Mouse (Mus musculus): Measurements from ENCODE around the gene Tbc1d8. TPM values are rescaled to one million over a fixed set of nuclear protein-coding genes. Genes with fewer than 3 reads are reported as not detected.

The Tbc1d8 gene
- total RNA-seq, 2 experiments from 2014 or later = 6.6 to 7.4 TPM

DNA sequence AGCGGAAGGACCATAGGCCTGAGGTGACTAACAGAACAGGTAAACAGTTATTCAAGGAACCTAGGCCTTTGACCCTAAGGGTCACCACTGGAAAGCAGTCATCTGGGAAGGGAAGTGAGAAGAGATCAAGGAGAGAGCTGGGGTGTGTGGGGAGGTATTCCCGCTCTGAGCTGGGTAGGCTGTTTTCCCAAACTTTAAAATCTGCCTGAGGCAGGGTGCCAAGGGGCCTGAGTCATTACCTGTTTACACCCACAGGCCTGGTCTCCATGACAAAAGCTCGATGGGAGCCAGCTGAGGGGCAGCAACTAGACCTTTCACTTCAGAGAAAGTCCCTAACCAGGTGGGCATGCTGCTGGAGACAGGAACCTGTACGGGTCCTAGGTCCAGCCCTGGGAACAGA lies 79.3 kb downstream of the Tbc1d8 start:
- intact Hi-C loops (cut with DNase I) = no loop called here
- DNase-seq = peak; percentile 37 to 38

DNA sequence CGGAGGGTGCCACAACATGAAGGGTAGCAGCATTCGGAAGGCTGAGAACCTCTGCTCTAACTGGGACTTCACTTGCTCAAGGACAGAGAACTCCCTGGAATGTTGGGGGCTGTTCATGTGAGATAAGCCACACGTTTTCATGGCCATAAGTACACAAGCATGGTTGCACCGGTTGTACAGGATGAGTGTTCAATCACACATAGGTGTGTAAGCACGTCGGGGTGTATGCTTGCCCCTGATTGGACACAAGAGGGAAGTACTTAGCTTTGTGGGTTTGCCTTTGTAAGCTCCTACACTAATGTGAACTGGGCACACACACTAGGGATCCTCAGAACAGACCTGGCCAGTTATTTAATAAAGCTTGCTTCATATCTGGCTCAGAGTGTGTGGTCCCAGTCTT lies 80.3 kb downstream of the Tbc1d8 start:
- DNase-seq = no peak
- intact Hi-C loops (cut with DNase I) = no loop called here

- intact Hi-C loops (cut with DNase I) = no loop called here
- DNase-seq = peak; percentile 32 to 37
Observed at GRCm38 (mm10) chr1:39396347-39396746, 82.2 kb downstream of the Tbc1d8 start.

GRCm38 (mm10) chr1:39394650-39395049 lies 83.9 kb downstream of the Tbc1d8 start:
- intact Hi-C loops (cut with DNase I) = no loop called here
- DNase-seq = no peak

GRCm38 (mm10) chr1:39394096-39394495 lies 84.5 kb downstream of the Tbc1d8 start:
- peak; percentile 66 to 71 for DNase-seq
- intact Hi-C loops (cut with DNase I) = no loop called here

DNA sequence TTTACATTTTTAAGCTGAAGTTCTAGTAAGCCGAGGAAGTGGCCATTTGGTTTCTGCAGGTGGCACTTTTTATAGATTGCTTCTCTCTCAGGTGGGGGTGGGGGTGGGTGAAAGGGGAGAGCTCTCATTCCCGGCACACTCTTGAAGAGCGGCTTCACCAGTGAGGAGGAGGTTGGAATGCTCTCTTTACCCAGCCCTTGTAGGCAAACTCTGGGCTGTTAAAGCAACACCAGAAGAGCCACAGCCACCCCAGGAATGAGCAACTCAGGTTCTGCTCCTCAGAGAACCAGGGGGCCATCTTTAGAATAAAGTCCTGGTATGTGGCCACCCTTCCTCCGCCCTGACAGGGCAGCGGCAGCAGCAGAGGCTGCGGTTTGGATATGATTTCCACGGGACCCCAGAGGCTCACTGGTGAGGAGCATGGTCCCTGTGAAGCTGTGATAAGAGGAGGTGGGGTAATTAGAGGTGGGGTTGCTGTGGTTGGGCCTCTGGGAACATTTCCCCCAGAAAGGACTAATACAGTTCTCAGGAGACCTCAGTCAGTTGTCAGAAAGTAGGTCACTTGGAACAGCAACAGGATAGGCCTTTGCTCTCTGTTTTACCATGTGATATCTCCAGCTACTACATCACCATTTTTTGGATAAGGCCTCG lies 85.2 kb downstream of the Tbc1d8 start:
- no peak for DNase-seq
- intact Hi-C loops (cut with DNase I) = loop anchor here (2.0 kb wide), 2 partner anchors 111 to 129 kb away; no protein-coding TSS in a partner anchor

DNA sequence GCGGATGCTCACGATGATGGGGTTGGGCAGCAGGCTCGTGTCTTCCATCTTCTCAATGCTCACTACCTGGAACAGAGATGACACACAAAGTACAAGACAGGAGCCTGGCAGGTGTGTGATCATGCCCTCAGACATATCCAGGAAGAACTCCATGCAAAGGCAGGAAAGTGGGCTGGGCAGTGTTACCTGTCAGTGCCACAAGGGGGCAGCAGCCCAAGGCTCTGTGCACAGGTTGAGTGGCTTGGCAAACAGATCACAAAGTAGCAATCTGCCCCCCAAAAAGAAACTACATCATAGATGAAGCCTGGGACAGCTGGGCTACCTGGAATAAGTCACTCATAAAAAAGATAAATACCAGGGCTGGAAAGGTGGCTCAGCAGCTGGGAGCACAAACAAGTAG lies 86.4 kb downstream of the Tbc1d8 start:
- peak; percentile 81 to 87 for DNase-seq
- intact Hi-C loops (cut with DNase I) = loop anchor here (2.0 kb wide), 2 partner anchors 113 to 131 kb away; no protein-coding TSS in a partner anchor

GRCm38 (mm10) chr1:39391652-39392051 lies 86.9 kb downstream of the Tbc1d8 start:
- no peak for DNase-seq
- intact Hi-C loops (cut with DNase I) = loop anchor here (2.0 kb wide), 2 partner anchors 113 to 131 kb away; no protein-coding TSS in a partner anchor

DNA sequence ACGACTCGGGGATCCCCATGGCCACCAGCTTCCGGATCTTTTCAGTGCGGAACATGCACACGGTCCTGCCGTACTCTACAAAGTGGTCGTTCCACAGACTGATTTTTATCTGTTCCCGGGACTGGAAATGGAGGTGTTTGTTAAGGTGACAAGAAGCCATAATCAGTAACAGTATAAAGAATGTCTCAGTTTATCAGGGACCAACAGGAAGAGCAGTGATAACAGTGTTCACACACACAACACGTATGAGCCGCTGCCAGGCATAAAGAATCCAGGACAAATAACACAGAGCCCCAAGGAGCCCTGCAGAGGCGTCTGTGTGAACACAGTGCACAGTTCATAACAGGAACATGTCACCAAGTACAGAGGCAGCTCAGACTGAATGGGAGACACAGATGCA lies 89.2 kb downstream of the Tbc1d8 start:
- intact Hi-C loops (cut with DNase I) = no loop called here
- DNase-seq = no peak

DNA sequence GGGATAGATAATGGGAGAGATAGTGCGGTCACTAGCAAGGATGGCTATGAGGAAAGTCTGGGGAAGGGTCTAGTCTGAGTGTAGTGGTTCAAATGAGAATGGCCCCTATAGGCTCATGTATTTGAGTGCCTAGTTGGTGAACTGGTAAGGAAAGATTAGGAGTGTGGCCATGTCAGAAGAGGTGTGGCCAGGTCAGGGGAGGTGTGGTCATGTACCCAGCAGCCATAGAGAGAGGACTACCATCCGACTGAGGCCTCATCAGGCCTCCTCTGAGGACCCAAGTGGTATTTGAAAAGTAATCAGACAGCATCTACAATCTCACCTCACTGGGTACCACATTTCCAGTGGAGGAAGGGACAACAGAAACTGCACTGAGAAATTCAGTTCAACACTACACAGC lies 90.4 kb downstream of the Tbc1d8 start:
- intact Hi-C loops (cut with DNase I) = no loop called here

DNA sequence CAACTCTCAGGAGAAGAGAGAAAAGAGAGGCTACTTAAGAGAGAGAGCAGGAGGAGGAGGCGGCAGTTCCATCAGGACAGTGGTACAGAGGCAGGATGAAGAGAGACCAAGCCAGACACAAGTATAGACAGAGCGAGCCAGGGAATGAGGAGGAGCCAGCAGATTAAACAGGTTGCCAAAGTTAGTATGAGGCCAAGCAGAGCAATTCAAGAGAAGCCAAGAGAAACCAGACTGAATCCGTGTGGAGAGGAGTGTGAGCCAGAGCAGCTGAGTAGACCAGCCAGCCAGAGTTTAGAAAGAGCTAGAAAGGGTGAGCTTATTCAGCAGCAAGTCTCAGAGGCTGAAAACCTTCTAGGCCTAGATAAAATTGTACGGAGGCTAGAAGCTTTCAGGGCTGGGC lies 91.1 kb downstream of the Tbc1d8 start:
- intact Hi-C loops (cut with DNase I) = no loop called here
- DNase-seq = peak; percentile 70 to 72

More for the DNA sequence above, 90.4 kb downstream of the Tbc1d8 start:
- no peak for DNase-seq

- intact Hi-C loops (cut with DNase I) = no loop called here
Observed at GRCm38 (mm10) chr1:39386456-39386855, 92.1 kb downstream of the Tbc1d8 start.

DNA sequence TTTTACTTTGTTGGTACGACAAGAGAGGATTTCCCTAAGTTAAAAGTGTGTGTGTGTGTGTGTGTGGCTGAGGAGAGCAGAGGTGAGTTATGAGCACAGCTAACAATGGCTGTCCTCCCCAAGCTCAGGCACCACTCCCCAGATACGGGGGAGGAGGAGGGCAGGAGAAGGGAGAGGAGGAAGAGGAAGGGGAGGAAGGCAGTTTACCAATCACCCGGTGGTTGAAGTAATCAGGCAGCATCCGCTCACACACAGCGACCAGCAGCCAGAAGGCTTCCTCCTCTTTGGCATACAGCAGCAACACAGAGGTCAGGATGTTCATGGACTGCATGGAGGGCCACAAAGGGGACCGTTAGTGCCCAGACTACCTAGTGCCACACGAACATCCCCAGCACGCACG lies 93.6 kb downstream of the Tbc1d8 start:
- intact Hi-C loops (cut with DNase I) = no loop called here
- DNase-seq = no peak

More at GRCm38 (mm10) chr1:39386456-39386855, 92.1 kb downstream of the Tbc1d8 start:
- no peak for DNase-seq

DNA sequence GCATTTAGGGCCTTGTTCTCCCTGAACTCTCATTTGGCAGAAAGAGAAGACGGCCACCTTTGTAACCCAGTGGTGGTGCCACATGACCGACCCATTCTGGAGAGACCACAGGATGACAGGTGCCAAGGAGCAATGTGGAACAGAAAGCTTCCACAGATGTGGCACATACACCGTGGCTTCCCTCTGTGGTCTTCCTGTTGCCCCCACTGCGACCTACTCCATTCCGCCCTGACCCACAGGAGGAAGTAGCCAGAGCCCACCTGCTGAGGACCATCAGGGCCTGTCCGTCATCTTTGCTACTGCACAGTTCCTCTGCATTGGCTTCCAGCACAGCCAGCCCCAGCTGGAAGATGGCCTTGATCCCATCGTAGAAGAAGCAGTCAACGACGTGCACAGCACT lies 97.5 kb downstream of the Tbc1d8 start:
- intact Hi-C loops (cut with DNase I) = no loop called here
- DNase-seq = no peak

GRCm38 (mm10) chr1:39379021-39379420 lies 99.5 kb downstream of the Tbc1d8 start:
- no peak for DNase-seq
- intact Hi-C loops (cut with DNase I) = no loop called here

GRCm38 (mm10) chr1:39378540-39378939 lies 100.0 kb downstream of the Tbc1d8 start:
- intact Hi-C loops (cut with DNase I) = no loop called here
- DNase-seq = no peak

DNA sequence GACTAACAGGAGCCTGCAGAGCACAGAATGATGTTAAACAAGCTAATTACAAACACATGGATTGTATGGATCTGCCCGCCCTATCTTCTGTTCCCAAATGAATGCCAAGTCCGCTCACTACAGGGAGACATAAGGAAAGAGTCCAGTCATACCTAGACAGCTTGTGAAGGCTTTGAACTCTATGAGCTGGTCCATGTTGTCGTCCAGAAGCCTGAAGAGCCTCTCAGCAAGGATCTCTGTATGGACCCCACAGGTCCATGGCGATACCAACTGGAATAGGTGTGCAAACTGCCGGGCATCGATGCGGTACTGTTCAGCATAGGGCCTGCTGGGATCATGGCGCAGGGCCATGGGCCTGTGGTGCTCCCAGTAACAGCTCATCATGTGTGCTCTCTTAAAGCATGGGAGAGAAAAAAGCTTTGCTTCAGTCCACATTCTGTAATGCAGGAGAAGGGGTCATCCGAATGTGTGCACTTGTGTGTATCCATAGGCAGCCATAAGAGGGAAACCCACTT lies 101.8 kb downstream of the Tbc1d8 start:
- intact Hi-C loops (cut with DNase I) = no loop called here
- no peak for DNase-seq

GRCm38 (mm10) chr1:39376121-39376520 lies 102.4 kb downstream of the Tbc1d8 start:
- DNase-seq = no peak
- intact Hi-C loops (cut with DNase I) = no loop called here

GRCm38 (mm10) chr1:39374231-39374809 lies 104.2 kb downstream of the Tbc1d8 start:
- no peak for DNase-seq
- intact Hi-C loops (cut with DNase I) = no loop called here

GRCm38 (mm10) chr1:39373378-39373777 lies 105.2 kb downstream of the Tbc1d8 start:
- intact Hi-C loops (cut with DNase I) = no loop called here
- DNase-seq = no peak

DNA sequence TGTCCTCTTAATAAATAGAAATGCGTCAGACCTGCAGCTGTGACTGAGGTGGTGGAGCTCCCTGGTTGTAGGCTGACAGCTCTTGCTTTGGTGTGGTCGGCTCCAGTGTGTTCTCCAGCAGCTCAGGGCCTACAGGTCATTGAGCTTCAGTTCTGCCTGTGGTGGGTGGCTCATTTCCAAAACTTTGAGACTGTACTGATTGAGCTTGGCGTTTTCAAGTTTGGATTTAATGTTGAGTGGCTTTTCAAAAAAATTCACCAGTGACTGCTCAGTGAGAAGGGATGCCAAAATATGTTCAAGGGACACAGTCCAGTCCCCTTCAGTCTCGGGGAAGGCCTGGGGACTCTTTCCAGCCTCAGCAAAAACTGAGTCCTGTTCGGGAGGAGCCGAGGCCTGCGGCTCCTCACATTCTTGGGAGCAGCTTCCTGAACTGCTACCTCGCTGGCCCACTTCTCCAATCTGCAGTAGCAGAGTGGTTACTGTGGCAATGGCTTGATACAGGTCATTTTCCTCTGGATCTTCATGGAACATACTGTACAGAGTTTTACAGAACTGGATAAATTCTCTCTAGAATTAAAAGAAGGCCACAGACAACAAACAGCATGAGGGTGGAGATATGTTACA lies 106.2 kb downstream of the Tbc1d8 start:
- DNase-seq = no peak
- intact Hi-C loops (cut with DNase I) = no loop called here

DNA sequence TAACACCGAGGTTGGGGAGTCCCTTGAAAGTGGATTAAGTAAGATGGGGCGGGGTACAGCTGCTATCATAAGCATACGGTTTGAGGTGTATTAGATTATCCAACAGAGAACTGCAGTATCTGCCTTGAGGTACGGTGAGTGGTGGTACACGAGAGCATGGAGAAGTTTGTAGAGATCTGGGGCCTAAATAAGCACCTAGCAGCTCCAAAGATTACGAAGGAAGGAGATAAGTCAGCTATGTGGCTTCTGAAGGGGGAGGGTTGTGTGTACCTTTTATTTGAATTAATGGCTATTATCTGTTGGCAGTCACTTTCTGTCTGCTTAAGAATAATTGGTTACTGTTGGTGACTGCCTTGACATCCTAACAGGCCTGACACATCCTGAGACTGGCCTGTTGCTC lies 108.1 kb downstream of the Tbc1d8 start:
- DNase-seq = no peak
- intact Hi-C loops (cut with DNase I) = no loop called here

All from heart, postnatal 10 days (tissue).